Mouse (Mus musculus): ENCODE data around the gene Srrt.

Gene Srrt

GRCm38 (mm10) chr5:137343412-137343811, 35.9 kb upstream of the Srrt start:
- no peak for TF ChIP-seq GATA4 (IDR thresholded peaks at IDR 0.05; ENCODE audit: insufficient replicate concordance, low read length)

DNA sequence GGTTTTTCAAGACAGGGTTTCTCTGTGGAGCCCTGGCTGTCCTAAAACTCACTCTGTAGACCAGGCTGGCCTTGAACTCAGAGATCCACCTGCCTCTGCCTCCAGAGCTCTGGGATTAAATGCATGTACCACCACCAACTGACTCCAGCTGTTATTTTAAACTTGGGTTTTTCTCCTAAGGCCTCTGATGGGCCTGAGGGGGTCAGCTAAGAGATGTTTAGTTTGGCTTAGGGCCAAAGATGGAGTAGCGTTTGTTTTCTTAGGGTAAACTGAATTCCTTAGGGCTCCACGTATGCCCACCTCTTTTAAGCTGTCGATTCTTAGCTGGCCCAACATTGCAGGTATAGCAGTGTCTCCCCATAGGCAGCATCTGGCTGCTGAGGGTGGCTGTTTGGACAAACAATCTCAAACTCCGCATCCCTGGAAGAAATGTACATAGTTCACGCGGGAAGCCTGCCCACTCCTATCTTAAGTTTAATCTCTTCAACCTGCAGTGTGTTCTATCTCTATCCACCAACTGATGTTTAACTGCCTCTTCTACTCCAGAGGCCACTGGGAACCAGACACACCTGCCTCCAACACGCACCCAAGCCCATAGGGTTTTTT, 35.0 kb upstream of the Srrt start:
- TF ChIP-seq GATA4 (IDR thresholded peaks at IDR 0.05; ENCODE audit: insufficient replicate concordance, low read length) = no peak

GRCm38 (mm10) chr5:137340222-137340621, 32.7 kb upstream of the Srrt start:
- TF ChIP-seq GATA4 (IDR thresholded peaks at IDR 0.05; ENCODE audit: insufficient replicate concordance, low read length) = no peak

GRCm38 (mm10) chr5:137339290-137339979, 32.0 kb upstream of the Srrt start:
- TF ChIP-seq GATA4 (IDR thresholded peaks at IDR 0.05; ENCODE audit: insufficient replicate concordance, low read length) = peak; percentile 25; the same call in 1 of the 2 replicates

GRCm38 (mm10) chr5:137338663-137339289, 31.3 kb upstream of the Srrt start:
- TF ChIP-seq GATA4 (IDR thresholded peaks at IDR 0.05; ENCODE audit: insufficient replicate concordance, low read length) = peak; percentile 72; the same call in 1 of the 2 replicates

DNA sequence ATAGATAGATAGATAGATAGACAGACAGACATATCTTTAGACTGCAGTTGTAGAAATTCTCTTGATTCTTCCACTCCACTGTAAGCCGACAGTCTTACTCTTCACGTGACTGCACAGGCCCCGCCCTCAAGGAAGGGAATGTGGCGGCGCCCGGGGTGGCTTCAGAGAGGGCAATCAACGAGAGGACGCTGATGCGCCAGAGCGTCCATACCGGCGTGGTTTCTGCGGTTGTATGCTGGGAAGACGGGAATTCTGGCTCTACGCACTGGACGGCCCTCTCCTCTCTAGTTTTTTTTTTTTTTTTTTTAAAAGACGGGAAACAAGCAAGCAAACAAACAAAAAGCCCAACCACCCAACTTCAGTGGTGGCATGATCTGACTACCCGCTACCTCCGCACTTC, 30.8 kb upstream of the Srrt start:
- TF ChIP-seq GATA4 (IDR thresholded peaks at IDR 0.05; ENCODE audit: insufficient replicate concordance, low read length) = no peak

DNA sequence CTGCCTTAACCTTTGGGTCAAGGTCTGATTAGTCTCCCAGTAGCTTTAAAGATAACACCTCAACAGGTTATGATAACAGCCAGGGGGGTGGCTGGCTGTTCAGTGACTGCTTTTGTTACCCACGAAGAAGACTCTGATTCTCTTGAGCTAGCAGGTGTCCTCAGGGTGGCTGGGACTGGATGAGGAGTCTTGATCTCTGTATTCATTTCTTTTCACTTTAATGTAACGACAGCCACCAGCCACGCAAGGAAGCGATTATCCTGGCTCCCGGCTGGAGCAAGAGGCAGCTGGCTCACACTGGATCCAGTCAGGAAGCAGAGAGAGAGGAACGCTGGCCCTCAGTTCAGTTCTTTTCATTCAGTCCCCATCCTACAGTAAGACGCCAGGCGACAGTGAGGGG, 29.7 kb upstream of the Srrt start:
- no peak for TF ChIP-seq GATA4 (IDR thresholded peaks at IDR 0.05; ENCODE audit: insufficient replicate concordance, low read length)

DNA sequence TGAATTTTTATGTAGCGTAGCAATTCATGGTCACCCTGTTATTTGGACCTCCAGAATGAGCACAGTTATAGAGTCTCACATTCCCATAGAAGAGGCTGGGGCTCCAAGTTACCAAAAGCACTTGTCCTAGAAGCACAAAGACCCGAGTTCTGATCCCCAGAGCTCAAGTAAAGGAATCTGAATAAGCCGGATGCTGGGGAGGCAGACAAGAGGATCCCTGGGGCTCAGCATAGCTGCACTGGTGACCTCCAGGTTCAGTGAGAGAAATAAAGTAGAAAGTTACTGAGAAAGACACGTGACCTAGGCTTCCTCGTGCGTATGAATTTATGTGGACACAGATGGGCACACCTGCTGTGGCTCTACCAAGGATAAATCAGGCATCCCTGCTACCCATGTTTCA, 27.6 kb upstream of the Srrt start:
- no peak for TF ChIP-seq GATA4 (IDR thresholded peaks at IDR 0.05; ENCODE audit: insufficient replicate concordance, low read length)

GRCm38 (mm10) chr5:137334317-137334716, 26.8 kb upstream of the Srrt start:
- no peak for TF ChIP-seq GATA4 (IDR thresholded peaks at IDR 0.05; ENCODE audit: insufficient replicate concordance, low read length)

DNA sequence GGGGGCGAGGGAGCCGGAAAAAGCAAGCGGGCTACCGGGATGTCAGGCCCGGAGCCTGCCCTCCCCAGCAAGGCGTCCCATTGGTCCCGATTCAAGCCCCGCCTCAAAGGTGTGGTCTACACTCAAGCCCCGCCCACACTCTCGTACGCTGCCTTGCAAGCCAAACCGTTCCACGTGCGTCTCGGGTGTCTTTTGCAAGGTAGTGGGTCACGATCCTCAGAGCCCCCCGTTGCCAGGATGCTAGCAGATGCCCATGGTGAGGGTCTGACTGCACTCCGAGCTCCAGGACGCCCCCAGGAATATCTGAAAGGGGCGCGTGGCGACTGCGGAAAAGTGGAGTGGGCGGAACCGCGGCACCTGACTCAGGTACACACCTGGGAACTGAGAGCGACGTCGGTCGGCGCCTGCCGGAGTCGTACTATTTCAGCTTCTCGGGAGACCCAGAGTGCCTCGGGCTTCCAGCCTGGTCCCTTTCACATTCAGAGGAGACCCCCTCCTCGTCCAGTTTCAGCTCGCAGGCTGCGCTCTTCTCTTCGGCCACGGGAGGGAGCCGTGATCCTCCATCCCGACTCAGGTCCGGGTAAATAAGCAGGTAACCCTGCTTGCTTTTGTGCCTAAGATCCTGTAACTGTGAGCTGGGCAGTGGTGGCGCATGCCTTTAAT, 26.2 kb upstream of the Srrt start, which contains the start of gene Slc12a9:
TSS of gene Slc12a9 (minus strand) at position 86 of the 663 bp plus-strand sequence.
- TF ChIP-seq GATA4 (IDR thresholded peaks at IDR 0.05; ENCODE audit: insufficient replicate concordance, low read length) = no peak

GRCm38 (mm10) chr5:137332857-137333511, 25.5 kb upstream of the Srrt start:
- TF ChIP-seq GATA4 (IDR thresholded peaks at IDR 0.05; ENCODE audit: insufficient replicate concordance, low read length) = no peak

DNA sequence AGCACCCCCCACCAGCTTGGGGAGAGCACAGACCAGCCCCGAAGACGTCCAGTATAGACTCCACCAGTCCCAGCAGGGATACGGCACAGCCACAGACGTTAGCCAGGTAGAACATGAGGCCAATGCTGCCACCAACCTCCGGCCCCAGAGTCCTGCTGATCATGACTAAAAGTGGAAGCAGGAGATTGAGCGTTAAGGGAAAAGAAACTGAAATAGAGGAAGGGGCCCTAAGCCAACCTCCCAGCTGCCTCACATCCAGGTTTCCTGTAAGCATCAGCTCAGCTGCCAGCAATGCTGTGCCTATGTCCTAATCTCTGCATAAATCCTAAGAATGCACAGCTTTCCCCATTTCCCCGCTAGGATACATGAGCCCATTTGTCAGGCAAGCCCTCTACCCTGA, 23.4 kb upstream of the Srrt start:
- no peak for TF ChIP-seq GATA4 (IDR thresholded peaks at IDR 0.05; ENCODE audit: insufficient replicate concordance, low read length)

DNA sequence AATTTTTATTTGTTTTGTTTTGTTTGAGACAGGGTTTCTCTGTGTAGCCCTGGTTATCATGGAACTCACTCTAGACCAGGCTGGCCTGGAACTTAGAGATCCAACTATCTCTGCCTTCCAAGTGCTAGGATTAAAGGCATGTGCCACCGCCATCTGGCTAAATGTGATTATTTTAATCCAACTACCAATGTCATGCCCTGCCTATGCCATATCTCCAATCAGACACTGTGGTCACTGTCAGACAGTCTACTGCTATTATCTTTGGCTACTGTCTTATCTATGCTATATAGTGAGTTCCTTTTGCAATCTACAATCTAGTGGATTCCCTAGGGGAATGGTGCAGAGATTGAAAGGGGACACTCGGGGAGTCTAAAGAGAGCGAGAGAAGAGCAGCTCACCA, 13.5 kb upstream of the Srrt start:
- no peak for TF ChIP-seq GATA4 (IDR thresholded peaks at IDR 0.05; ENCODE audit: insufficient replicate concordance, low read length)

DNA sequence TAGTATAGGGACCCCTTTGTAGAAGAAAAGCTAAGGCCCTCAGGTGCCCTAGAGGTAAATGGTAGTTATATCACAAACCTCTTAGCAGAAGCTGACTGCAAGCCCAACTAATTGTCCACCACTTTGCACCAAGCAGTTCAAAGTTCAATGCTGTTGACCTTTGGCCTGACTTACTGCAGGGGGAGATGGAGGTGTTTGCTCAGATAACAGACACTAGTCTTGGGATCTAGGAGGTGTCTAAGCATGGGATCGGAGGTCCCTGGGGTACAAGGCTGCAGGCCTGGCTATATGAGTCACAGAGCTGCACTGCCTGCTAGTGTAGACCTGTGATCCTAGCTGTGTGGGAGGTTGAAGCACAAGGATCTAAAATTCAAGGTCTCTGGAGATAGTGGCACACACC, 11.1 kb upstream of the Srrt start:
- TF ChIP-seq GATA4 (IDR thresholded peaks at IDR 0.05; ENCODE audit: insufficient replicate concordance, low read length) = no peak

GRCm38 (mm10) chr5:137317361-137317760, 9.9 kb upstream of the Srrt start:
- no peak for TF ChIP-seq GATA4 (IDR thresholded peaks at IDR 0.05; ENCODE audit: insufficient replicate concordance, low read length)
